Mouse (Mus musculus) myocyte (in vitro differentiated cells): Measurements from ENCODE around the gene Wwox. TPM values are rescaled to one million over a fixed set of nuclear protein-coding genes. Genes with fewer than 3 reads are reported as not detected.

ENCODE experiments used
- H3K27me3 ChIP-seq: one replicate; pipeline ENCODE4 v1.6.1; 2011; ENCODE audit not compliant: control insufficient read depth, insufficient read depth, insufficient read length
- H3K36me3 ChIP-seq: one replicate; pipeline ENCODE4 v1.6.1; 2011; ENCODE audit not compliant: control insufficient read depth, insufficient read depth
- H3K4me2 ChIP-seq: one replicate; pipeline ENCODE4 v1.6.1; 2011; ENCODE audit warnings: low read depth, control low read depth
- H3K4me3 ChIP-seq: one replicate; pipeline ENCODE4 v1.5.1; 2011; ENCODE audit warnings: mild to moderate bottlenecking, control low read depth, moderate library complexity
- H3K79me2 ChIP-seq: one replicate; pipeline ENCODE4 v1.6.1; 2011; ENCODE audit not compliant: control insufficient read depth, insufficient read depth
- H3ac ChIP-seq: one replicate; pipeline ENCODE4 v1.6.1; 2011; ENCODE audit not compliant: control insufficient read depth, insufficient read length
- CEBPB ChIP-seq: IDR thresholded peaks from 2 replicates; pipeline ENCODE4 v1.6.1; 2011; ENCODE audit warnings: mild to moderate bottlenecking, moderate library complexity; ENCODE audit not compliant: poor library complexity, insufficient read depth, severe bottlenecking
- E2F4 ChIP-seq: IDR thresholded peaks from one replicate; pipeline ENCODE4 v1.6.1; 2011; ENCODE audit warnings: mild to moderate bottlenecking, control low read depth, moderate library complexity; ENCODE audit not compliant: insufficient read depth
- MAX ChIP-seq: IDR thresholded peaks from one replicate; pipeline ENCODE4 v1.6.1; 2011; ENCODE audit warnings: low read depth, mild to moderate bottlenecking, control low read depth
- MYOD1 ChIP-seq, 3 experiments: IDR thresholded peaks; one replicate each; pipeline ENCODE4 v1.6.1; 2011; ENCODE audit warnings: control low read depth in 2 of 3, low read depth in 2 of 3, mild to moderate bottlenecking in 2 of 3, moderate library complexity in 1 of 3; ENCODE audit not compliant: insufficient read length in 2 of 3, control insufficient read depth in 1 of 3
- MYOG ChIP-seq, 3 experiments: IDR thresholded peaks; one replicate each; pipeline ENCODE4 v1.6.1; 2011; ENCODE audit warnings: control low read depth in 2 of 3, low read depth in 2 of 3, mild to moderate bottlenecking in 2 of 3; ENCODE audit not compliant: insufficient read length in 2 of 3, control insufficient read depth in 1 of 3, insufficient read depth in 1 of 3
- POLR2A ChIP-seq: IDR thresholded peaks from one replicate; pipeline ENCODE4 v1.6.1; 2011; ENCODE audit warnings: low read depth, mild to moderate bottlenecking, control low read depth, moderate library complexity; ENCODE audit not compliant: insufficient read length
- POLR2AphosphoS2 ChIP-seq: IDR thresholded peaks from one replicate; pipeline ENCODE4 v1.6.1; 2011; ENCODE audit warnings: low read depth, control low read depth; ENCODE audit not compliant: insufficient read length
- REST ChIP-seq: IDR thresholded peaks from one replicate; pipeline ENCODE4 v1.6.1; 2011; ENCODE audit warnings: mild to moderate bottlenecking, control low read depth, moderate library complexity; ENCODE audit not compliant: insufficient read depth, insufficient read length
- SRF ChIP-seq: IDR thresholded peaks from one replicate; pipeline ENCODE4 v1.6.1; 2011; ENCODE audit warnings: low read depth; ENCODE audit not compliant: control insufficient read depth, insufficient read length
- TCF12 ChIP-seq: IDR thresholded peaks from one replicate; pipeline ENCODE4 v1.6.1; 2011; ENCODE audit warnings: mild to moderate bottlenecking, control low read depth; ENCODE audit not compliant: poor library complexity, insufficient read depth, severe bottlenecking
- TCF3 ChIP-seq: IDR thresholded peaks from one replicate; pipeline ENCODE4 v1.6.1; 2011; ENCODE audit warnings: low read depth, control low read depth; ENCODE audit not compliant: insufficient read length
- USF1 ChIP-seq: IDR thresholded peaks from one replicate; pipeline ENCODE4 v1.6.1; 2011; ENCODE audit warnings: low read depth, mild to moderate bottlenecking, control low read depth, moderate library complexity
- polyA plus RNA-seq: library from polyadenylated mRNA; unstranded; fragments of >200 nt; fragmentation: generic; extraction: Trizol; gene quantifications from one replicate; pipeline ENCODE4 v1.2.1, GENCODE M21; 2012; ENCODE audit warnings: missing spikeins

Gene Wwox
- polyA plus RNA-seq, 1 experiment: 8.6 TPM

DNA sequence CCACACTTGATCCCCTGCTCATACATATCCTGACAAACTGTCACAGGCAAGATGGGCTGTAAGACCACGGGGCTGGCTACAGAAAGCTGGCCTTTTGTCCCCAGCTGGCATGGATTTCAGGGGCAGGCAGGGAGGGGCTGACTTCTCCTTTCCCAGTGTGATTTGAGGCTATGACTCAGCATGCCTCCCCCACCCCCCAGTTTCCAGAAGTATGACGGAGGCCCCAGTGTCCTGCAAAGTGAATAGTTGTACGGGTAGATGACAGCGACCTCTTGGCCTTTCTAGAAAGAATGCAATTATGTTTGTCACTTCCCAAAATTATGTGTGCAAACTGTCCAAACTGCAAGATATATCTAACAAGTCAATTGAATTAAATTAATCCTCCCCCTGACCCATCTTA lies 830.1 kb downstream of the Wwox start:
- Histone ChIP-seq H3K36me3 (no peaks in the 10 kb centered on the region), H3ac (no peak overlapping the region), H3K27me3 (no peaks in the 10 kb centered on the region), H3K4me3 (no peak overlapping the region), H3K4me2 (no peak overlapping the region), H3K79me2 (no peaks in the 10 kb centered on the region)
- TF ChIP-seq POLR2A (no peak), TCF3 (no peak), E2F4 (no peak), SRF (no peak), REST (no peak), MAX (no peak), CEBPB (no peak), POLR2AphosphoS2 (no peak), MYOD1 (IDR thresholded peaks at IDR 0.05; ENCODE audit: control insufficient read depth in 1 of 3, insufficient read length in 2 of 3, low read depth in 2 of 3) (no peak), MYOG (IDR thresholded peaks at IDR 0.05; ENCODE audit: control insufficient read depth in 1 of 3, insufficient read depth in 1 of 3, insufficient read length in 2 of 3, low read depth in 2 of 3) (no peak), USF1 (no peak), TCF12 (no peak)

DNA sequence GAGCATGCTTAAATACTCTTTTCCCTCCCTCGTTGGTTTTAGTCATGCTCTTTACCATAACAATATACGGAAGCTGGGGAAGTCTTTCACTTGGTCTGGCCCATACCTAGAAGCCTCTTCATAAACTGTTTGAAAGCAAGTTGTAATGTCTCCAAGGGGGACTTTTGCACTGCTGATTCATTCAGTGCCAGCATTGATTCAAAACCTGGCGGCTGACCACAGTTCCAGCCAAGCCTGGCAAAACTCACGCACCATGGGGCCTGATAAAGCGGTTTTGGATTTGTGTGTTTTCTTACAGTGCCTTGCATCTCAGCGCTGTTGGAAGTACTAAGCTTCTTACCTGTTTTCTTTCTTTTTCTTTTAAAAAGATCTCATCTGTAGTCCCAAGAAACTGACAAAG lies 834.5 kb downstream of the Wwox start:
- no peaks in the 10 kb centered on the region for H3K79me2 ChIP-seq
- H3K36me3 ChIP-seq: no peaks in the 10 kb centered on the region

DNA sequence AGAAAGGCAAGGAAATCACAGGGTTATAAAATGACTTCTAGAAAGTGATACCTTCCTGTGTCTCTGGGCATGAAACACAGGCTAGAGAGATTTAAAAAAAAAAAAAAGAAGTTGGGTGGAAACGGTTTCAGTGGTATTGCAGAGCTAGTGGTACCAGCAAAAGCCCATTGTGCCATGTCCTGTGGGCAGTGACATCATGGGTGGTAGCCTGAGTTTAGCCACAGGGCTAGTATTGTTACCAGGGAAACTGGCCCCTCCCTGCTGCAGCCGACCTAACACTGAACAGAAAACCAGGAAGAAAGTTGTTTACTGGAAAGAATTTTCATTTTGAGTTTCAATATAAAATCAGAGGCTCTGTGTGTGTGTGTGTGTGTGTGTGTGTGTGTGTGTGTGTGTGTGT lies 836.8 kb downstream of the Wwox start:
- H3K4me2 ChIP-seq: no peak overlapping the region
- H3K27me3 ChIP-seq: no peaks in the 10 kb centered on the region
- no peaks in the 10 kb centered on the region for H3K79me2 ChIP-seq
- H3K36me3 ChIP-seq: no peaks in the 10 kb centered on the region
- TF ChIP-seq MAX (no peak), MYOG (IDR thresholded peaks at IDR 0.05; ENCODE audit: control insufficient read depth in 1 of 3, insufficient read depth in 1 of 3, insufficient read length in 2 of 3, low read depth in 2 of 3) (no peak), TCF3 (no peak), POLR2A (no peak), TCF12 (no peak), E2F4 (no peak), SRF (no peak), MYOD1 (IDR thresholded peaks at IDR 0.05; ENCODE audit: control insufficient read depth in 1 of 3, insufficient read length in 2 of 3, low read depth in 2 of 3) (no peak), REST (no peak), USF1 (no peak), CEBPB (no peak), POLR2AphosphoS2 (no peak)
- no peak overlapping the region for H3K4me3 ChIP-seq
- H3ac ChIP-seq: no peak overlapping the region

More for the DNA sequence above, 834.5 kb downstream of the Wwox start:
- Histone ChIP-seq H3K4me3 (no peak overlapping the region), H3K27me3 (no peaks in the 10 kb centered on the region), H3ac (no peak overlapping the region), H3K4me2 (no peak overlapping the region)
- TF ChIP-seq USF1: no peak

DNA sequence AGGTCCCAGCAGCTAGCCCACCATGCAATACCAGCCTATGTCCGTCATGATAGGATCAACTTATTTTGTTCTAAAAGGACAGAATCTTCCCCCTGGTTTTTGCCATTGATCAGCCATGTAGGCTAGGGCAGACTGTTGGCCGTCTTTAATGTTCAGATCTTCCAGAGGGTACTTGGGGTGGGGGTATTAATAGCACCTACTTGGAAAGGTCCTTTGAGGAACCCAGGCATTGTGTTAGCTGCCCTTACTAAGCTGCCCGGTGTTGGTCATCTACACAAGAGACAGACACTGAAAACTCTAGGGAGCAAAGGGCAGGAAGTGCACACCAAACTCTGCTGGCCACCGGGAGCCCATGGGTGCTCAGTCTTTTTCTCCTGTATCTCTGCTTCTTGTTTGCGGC lies 838.8 kb downstream of the Wwox start:
- no peak overlapping the region for H3K4me2 ChIP-seq
- H3K36me3 ChIP-seq: no peaks in the 10 kb centered on the region
- no peak overlapping the region for H3K4me3 ChIP-seq
- TF ChIP-seq USF1 (no peak), MYOD1 (IDR thresholded peaks at IDR 0.05; ENCODE audit: control insufficient read depth in 1 of 3, insufficient read length in 2 of 3, low read depth in 2 of 3) (no peak), POLR2AphosphoS2 (no peak), MYOG (IDR thresholded peaks at IDR 0.05; ENCODE audit: control insufficient read depth in 1 of 3, insufficient read depth in 1 of 3, insufficient read length in 2 of 3, low read depth in 2 of 3) (no peak), SRF (no peak), E2F4 (no peak), TCF3 (no peak), POLR2A (no peak), CEBPB (no peak), TCF12 (no peak), MAX (no peak), REST (no peak)
- no peaks in the 10 kb centered on the region for H3K27me3 ChIP-seq
- H3ac ChIP-seq: no peak overlapping the region
- H3K79me2 ChIP-seq: no peaks in the 10 kb centered on the region

DNA sequence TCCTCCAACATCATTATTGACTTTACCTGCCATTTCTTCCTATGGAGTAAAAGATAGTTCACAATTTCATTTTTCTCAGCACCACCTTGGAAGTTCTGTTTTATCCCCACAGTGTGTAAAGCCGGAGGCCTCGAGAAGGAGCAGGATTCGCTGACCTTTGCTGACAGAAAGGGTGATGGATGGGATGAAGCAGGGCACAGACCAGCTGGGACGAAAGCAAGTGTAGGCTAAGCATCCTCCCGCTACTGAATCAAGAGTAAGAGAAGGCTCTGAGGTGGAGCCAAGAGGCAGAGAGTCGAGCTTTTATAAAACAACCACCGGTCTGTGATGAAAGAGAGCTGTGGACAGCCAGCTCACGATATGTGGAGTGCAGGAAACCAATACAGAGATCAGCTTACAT lies 850.8 kb downstream of the Wwox start:
- Histone ChIP-seq H3K36me3 (no peaks in the 10 kb centered on the region), H3K4me3 (no peak overlapping the region), H3ac (no peak overlapping the region), H3K27me3 (no peaks in the 10 kb centered on the region), H3K4me2 (no peak overlapping the region), H3K79me2 (no peaks in the 10 kb centered on the region)
- TF ChIP-seq REST (no peak), USF1 (no peak), POLR2AphosphoS2 (no peak), CEBPB (no peak), MYOD1 (IDR thresholded peaks at IDR 0.05; ENCODE audit: control insufficient read depth in 1 of 3, insufficient read length in 2 of 3, low read depth in 2 of 3) (no peak), TCF12 (no peak), E2F4 (no peak), MAX (no peak), TCF3 (no peak), SRF (no peak), MYOG (IDR thresholded peaks at IDR 0.05; ENCODE audit: control insufficient read depth in 1 of 3, insufficient read depth in 1 of 3, insufficient read length in 2 of 3, low read depth in 2 of 3) (no peak), POLR2A (no peak)
